Mouse (Mus musculus) CD4-positive, CD25-positive, alpha-beta regulatory T cell, adult 4 months (primary cell): ENCODE results near the gene Polr2j. TPM values are rescaled to one million over a fixed set of nuclear protein-coding genes. Genes with fewer than 3 reads are reported as not detected.

Experiments used
- ATAC-seq: one replicate; pipeline ENCODE4 v1.8.0; 2017
- polyA plus RNA-seq, 2 experiments: library from polyadenylated mRNA; unstranded; fragments of 100-300 nt; shearing (Covaris generic); gene quantifications; one replicate each; pipeline ENCODE4 v1.2.1; 2017

Polr2j gene
- polyA plus RNA-seq, 2 experiments from 2014 or later = 119 to 120 TPM

- ATAC-seq = peak; percentile 35
Measured at GRCm38 (mm10) chr5:136169626-136170511, 53.4 kb downstream of the Polr2j start.

- ATAC-seq = peak; percentile 66
Measured at GRCm38 (mm10) chr5:136170512-136171362, 54.3 kb downstream of the Polr2j start, which contains the start of gene Orai2. Gene Orai2 (minus strand): TSS chr5:136170713.

- ATAC-seq = peak; percentile 52
Measured at GRCm38 (mm10) chr5:136171363-136172341, 55.2 kb downstream of the Polr2j start.

Other genes starting within 250 kb of the Polr2j start
- 1 to 10 TPM in 1 of 2 experiments, not detected in 1; 1.3 TPM for gene Hspb1, start 228.7 kb upstream of the Polr2j start, polyA plus RNA-seq
- 10 to 100 TPM; 29.6 to 47.8 TPM for gene Ywhag, start 182.0 kb upstream of the Polr2j start, polyA plus RNA-seq
- gene Ssc4d, start 142.1 kb upstream of the Polr2j start, polyA plus RNA-seq = 1 to 10 TPM; 1.3 to 2.3 TPM
- not detected for gene Zp3, start 136.5 kb upstream of the Polr2j start, polyA plus RNA-seq
- 10 to 100 TPM in 1 of 2 experiments, 1 to 10 TPM in 1; 7.9 to 14.1 TPM for gene Dtx2, start 121.8 kb upstream of the Polr2j start, polyA plus RNA-seq
- not detected for gene Upk3b, start 78.1 kb upstream of the Polr2j start, polyA plus RNA-seq
- not detected for gene Upk3bl, start 62.1 kb upstream of the Polr2j start, polyA plus RNA-seq
- gene Rasa4, start 32.7 kb upstream of the Polr2j start, polyA plus RNA-seq = 1 to 10 TPM; 1.7 to 2.8 TPM
- gene Lrwd1, start 19.4 kb downstream of the Polr2j start, polyA plus RNA-seq = 10 to 100 TPM; 26.1 to 58.9 TPM
- 10 to 100 TPM; 54.7 to 96.4 TPM for gene Alkbh4, start 19.5 kb downstream of the Polr2j start, polyA plus RNA-seq
- gene Orai2, start 54.1 kb downstream of the Polr2j start, polyA plus RNA-seq = 10 to 100 TPM; 42.9 to 80.7 TPM
- 10 to 100 TPM; 31.0 to 49.0 TPM for gene Prkrip1, start 82.3 kb downstream of the Polr2j start, polyA plus RNA-seq
- under 1 TPM in 1 of 2 experiments, not detected in 1; 0.15 TPM for gene Sh2b2, start 129.9 kb downstream of the Polr2j start, polyA plus RNA-seq